Mouse (Mus musculus): Measurements from ENCODE around the gene Ramp2. TPM values are rescaled to one million over a fixed set of nuclear protein-coding genes. Genes with fewer than 3 reads are reported as not detected.

Gene Ramp2
- polyA plus RNA-seq, 1 experiment from 2014 or later: 100 TPM

DNA sequence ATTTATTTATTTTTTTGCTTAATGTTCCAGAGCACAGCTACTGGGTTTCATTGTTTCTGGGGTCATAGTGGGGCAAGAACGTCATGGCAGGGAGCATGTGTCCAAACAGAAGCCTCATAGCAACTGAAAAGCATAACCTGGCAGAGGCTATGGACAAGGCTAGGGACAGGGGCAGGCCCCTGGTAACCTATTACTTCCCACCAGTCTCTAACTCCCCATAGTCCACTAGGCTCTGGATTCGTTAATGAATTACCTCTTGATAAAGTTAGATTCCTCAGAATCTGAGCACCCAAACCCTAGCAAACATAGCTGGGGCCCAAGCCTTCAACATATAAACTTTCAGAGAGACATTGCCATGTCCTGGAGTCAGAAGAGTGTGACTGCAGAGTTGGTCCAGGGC, 5.2 kb downstream of the Ramp2 start:
- ATAC-seq: no peak
- Histone ChIP-seq H3K36me3 (ENCODE audit: control insufficient read depth, insufficient read depth, low read length) (no peaks in the 10 kb centered on the region), H3K4me1 (ENCODE audit: control insufficient read depth, insufficient read depth, low read depth, low read length) (peaks cover 16% of the 10 kb centered on the region), H3K9me3 (ENCODE audit: control insufficient read depth, low read length) (no peaks in the 10 kb centered on the region), H3K9ac (ENCODE audit: low read depth, low read length) (no peak overlapping the region), H3K4me3 (ENCODE audit: low read length) (no peak overlapping the region), H3K27ac (ENCODE audit: low read depth, low read length) (no peak overlapping the region), H3K4me2 (ENCODE audit: low read length) (no peak overlapping the region), H3K27me3 (replicated peaks; ENCODE audit: control insufficient read depth, insufficient read depth, low read length) (peaks cover 11% of the 10 kb centered on the region)
- WGBS: 73% methylated on average over 2 of the region's 2 CpGs

GRCm38 (mm10) chr11:101252941-101253340, 7.1 kb downstream of the Ramp2 start:
- H3K27me3 ChIP-seq (replicated peaks; ENCODE audit: control insufficient read depth, insufficient read depth, low read length): no peaks in the 10 kb centered on the region; the same call in 1 of the 2 replicates
- no peaks in the 10 kb centered on the region for H3K9me3 ChIP-seq (ENCODE audit: control insufficient read depth, low read length)
- peaks cover 13% of the 10 kb centered on the region for H3K4me1 ChIP-seq (ENCODE audit: control insufficient read depth, insufficient read depth, low read depth, low read length)
- peak overlapping the region; percentile 65 for H3K4me3 ChIP-seq (ENCODE audit: low read length)
- no peak for ATAC-seq
- H3K9ac ChIP-seq (ENCODE audit: low read depth, low read length): peak overlapping the region; percentile 92
- peak overlapping the region; percentile 72; the same call in 1 of the 2 replicates for H3K27ac ChIP-seq (ENCODE audit: low read depth, low read length)
- 15% methylated on average over 7 of the region's 7 CpGs for WGBS
- H3K36me3 ChIP-seq (ENCODE audit: control insufficient read depth, insufficient read depth, low read length): no peaks in the 10 kb centered on the region
- H3K4me2 ChIP-seq (ENCODE audit: low read length): peak overlapping the region; percentile 92

DNA sequence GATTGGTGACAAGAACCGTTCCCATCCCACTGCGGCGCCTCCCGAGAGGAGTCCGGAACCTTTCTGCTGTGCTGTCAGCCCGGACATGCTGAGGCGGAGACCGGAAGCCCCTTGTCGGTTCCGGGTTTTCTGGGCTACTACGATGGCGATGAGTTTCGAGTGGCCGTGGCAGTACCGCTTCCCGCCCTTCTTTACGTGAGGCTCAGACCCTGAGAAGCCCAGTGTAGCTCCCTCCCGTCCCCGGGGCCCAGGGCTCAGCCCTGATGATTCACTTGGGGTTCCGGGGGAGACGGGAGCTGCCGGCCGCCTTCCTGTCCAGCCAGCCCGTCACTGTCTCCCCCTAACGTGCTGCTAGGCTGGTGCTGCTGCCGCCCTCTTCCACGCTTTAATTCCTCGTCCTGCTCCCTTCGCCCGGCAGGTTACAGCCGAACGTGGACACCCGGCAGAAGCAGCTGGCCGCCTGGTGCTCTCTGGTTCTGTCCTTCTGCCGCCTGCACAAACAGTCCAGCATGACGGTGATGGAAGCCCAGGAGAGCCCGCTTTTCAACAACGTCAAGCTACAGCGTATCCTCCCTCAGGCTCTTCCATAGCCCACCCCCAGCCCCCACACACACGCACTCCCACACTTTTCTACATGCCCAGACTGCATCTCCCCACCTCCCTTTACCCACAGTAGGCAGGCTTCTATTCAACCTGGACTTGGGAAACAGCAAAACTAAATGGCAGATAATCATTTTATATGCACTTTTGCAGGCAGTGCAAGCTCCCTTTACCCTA, 8.0 kb downstream of the Ramp2 start, which contains the start of gene Vps25:
TSS of gene Vps25 (plus strand) at position 95 of the 777 bp plus-strand sequence.
- Histone ChIP-seq H3K36me3 (ENCODE audit: control insufficient read depth, insufficient read depth, low read length) (no peaks in the 10 kb centered on the region), H3K27me3 (replicated peaks; ENCODE audit: control insufficient read depth, insufficient read depth, low read length) (no peaks in the 10 kb centered on the region), H3K4me2 (ENCODE audit: low read length) (peak within 1 kb of the TSS; percentile 92), H3K4me3 (ENCODE audit: low read length) (peak within 1 kb of the TSS; percentile 65), H3K4me1 (ENCODE audit: control insufficient read depth, insufficient read depth, low read depth, low read length) (peaks cover 13% of the 10 kb centered on the region), H3K9ac (ENCODE audit: low read depth, low read length) (peak within 1 kb of the TSS; percentile 92), H3K27ac (ENCODE audit: low read depth, low read length) (peak within 1 kb of the TSS; percentile 89), H3K9me3 (ENCODE audit: control insufficient read depth, low read length) (no peaks in the 10 kb centered on the region)
- peak; percentile 93 for ATAC-seq
- WGBS: under 1% methylated on average over 40 of the region's 40 CpGs

- WGBS: 91% methylated on average over 13 of the region's 13 CpGs
- Histone ChIP-seq H3K36me3 (ENCODE audit: control insufficient read depth, insufficient read depth, low read length) (peaks cover 4% of the 10 kb centered on the region; the same call in 1 of the 2 replicates), H3K27me3 (replicated peaks; ENCODE audit: control insufficient read depth, insufficient read depth, low read length) (peaks cover 9% of the 10 kb centered on the region), H3K9me3 (ENCODE audit: control insufficient read depth, low read length) (no peaks in the 10 kb centered on the region), H3K4me1 (ENCODE audit: control insufficient read depth, insufficient read depth, low read depth, low read length) (peaks cover 32% of the 10 kb centered on the region), H3K27ac (ENCODE audit: low read depth, low read length) (no peak overlapping the region), H3K9ac (ENCODE audit: low read depth, low read length) (no peak overlapping the region), H3K4me2 (ENCODE audit: low read length) (no peak overlapping the region), H3K4me3 (ENCODE audit: low read length) (no peak overlapping the region)
- no peak for ATAC-seq
These were observed 10.3 kb downstream of the Ramp2 start for GRCm38 (mm10) chr11:101255826-101256775.

- Histone ChIP-seq H3K36me3 (ENCODE audit: control insufficient read depth, insufficient read depth, low read length) (peaks cover 4% of the 10 kb centered on the region; the same call in 1 of the 2 replicates), H3K27me3 (replicated peaks; ENCODE audit: control insufficient read depth, insufficient read depth, low read length) (peaks cover 25% of the 10 kb centered on the region), H3K4me3 (ENCODE audit: low read length) (no peak overlapping the region), H3K9me3 (ENCODE audit: control insufficient read depth, low read length) (no peaks in the 10 kb centered on the region), H3K4me1 (ENCODE audit: control insufficient read depth, insufficient read depth, low read depth, low read length) (peaks cover 26% of the 10 kb centered on the region), H3K4me2 (ENCODE audit: low read length) (no peak overlapping the region), H3K27ac (ENCODE audit: low read depth, low read length) (no peak overlapping the region; the same call in 1 of the 2 replicates), H3K9ac (ENCODE audit: low read depth, low read length) (0 out of 2 replicates have a peak overlapping the region, but pooled peaks have one; percentile 7)
- 37% methylated on average over 6 of the region's 6 CpGs for WGBS
- ATAC-seq: no peak
These were observed 13.5 kb downstream of the Ramp2 start for GRCm38 (mm10) chr11:101259261-101259712.

DNA sequence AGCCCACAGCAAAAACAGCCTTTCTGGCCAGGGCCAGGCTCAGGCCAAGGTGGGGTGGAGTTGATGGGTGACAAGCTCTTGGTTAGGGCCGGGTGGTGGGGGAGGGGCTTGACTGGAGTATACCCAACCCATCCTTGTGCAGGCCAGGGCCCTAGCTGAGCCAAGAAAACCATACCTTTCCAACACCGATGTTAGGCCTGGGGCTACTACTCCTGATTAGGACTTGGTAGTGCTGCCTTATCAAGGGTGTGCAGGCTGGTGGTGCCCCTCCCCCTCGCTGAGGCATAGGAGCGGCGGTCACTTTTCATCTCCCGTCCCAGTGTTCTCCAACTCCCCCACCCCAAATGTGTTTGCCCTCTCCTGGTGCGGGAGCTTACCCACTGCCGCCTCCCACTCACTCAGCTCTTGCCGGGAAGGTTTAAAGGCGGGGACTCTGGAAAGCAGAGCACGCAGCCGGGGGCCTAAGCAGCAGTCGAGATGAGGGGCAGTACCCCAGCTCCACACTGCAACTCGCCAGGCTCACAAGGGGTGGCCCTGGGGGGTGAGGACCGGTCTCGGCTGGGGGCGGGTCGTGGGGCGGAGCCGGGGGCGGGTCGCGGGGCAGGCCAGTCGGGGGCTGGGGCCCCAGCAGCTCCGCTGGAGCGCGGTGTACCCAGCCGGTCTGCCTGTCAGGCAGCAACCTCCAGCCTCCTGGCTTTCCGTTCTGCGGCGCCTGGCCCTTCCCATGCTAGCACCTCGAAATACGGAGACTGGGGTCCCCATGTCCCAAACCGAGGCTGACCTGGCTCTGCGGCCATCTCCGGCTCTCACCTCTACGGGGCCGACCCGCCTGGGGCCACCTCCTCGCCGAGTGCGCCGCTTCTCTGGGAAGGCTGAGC, 14.4 kb downstream of the Ramp2 start, which contains the start of gene Wnk4:
TSS of gene Wnk4 (plus strand) at position 620 of the 878 bp plus-strand sequence.
- Histone ChIP-seq H3K27me3 (replicated peaks; ENCODE audit: control insufficient read depth, insufficient read depth, low read length) (peaks cover 31% of the 10 kb centered on the region), H3K4me3 (ENCODE audit: low read length) (peak within 1 kb of the TSS; percentile 52), H3K36me3 (ENCODE audit: control insufficient read depth, insufficient read depth, low read length) (peaks cover 4% of the 10 kb centered on the region; the same call in 1 of the 2 replicates), H3K9ac (ENCODE audit: low read depth, low read length) (peak within 1 kb of the TSS; percentile 70), H3K27ac (ENCODE audit: low read depth, low read length) (peak within 1 kb of the TSS; percentile 20; the same call in 1 of the 2 replicates), H3K4me2 (ENCODE audit: low read length) (peak within 1 kb of the TSS; percentile 96), H3K9me3 (ENCODE audit: control insufficient read depth, low read length) (no peaks in the 10 kb centered on the region), H3K4me1 (ENCODE audit: control insufficient read depth, insufficient read depth, low read depth, low read length) (peaks cover 27% of the 10 kb centered on the region)
- WGBS: 0% methylated on average over 32 of the region's 43 CpGs
- ATAC-seq: peak; percentile 79

DNA sequence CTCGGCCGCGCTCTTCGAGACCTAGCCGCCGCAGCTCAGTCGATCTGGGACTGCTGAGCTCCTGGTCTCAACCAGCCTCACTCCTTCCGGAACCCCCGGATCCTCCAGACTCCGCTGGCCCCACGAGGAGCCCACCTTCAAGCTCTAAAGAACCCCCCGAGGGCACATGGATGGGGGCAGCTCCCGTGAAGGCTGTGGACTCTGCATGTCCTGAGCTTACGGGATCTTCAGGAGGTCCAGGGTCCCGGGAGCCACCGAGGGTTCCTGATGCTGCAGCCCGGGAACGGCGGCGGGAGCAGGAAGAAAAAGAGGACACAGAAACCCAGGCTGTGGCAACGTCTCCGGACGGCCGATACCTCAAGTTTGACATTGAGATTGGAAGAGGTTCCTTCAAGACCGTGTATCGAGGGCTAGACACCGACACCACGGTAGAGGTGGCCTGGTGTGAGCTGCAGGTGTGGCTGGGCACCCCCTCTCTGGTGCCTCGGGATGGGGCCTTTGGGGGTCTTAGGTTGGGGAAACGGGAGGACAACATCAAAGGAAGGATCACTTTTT, 15.1 kb downstream of the Ramp2 start:
- Histone ChIP-seq H3K4me1 (ENCODE audit: control insufficient read depth, insufficient read depth, low read depth, low read length) (peaks cover 30% of the 10 kb centered on the region), H3K4me2 (ENCODE audit: low read length) (peak overlapping the region; percentile 96), H3K9me3 (ENCODE audit: control insufficient read depth, low read length) (no peaks in the 10 kb centered on the region), H3K9ac (ENCODE audit: low read depth, low read length) (peak overlapping the region; percentile 70), H3K27ac (ENCODE audit: low read depth, low read length) (no peak overlapping the region), H3K27me3 (replicated peaks; ENCODE audit: control insufficient read depth, insufficient read depth, low read length) (peaks cover 34% of the 10 kb centered on the region), H3K36me3 (ENCODE audit: control insufficient read depth, insufficient read depth, low read length) (peaks cover 4% of the 10 kb centered on the region; the same call in 1 of the 2 replicates), H3K4me3 (ENCODE audit: low read length) (peak overlapping the region; percentile 52)
- peak; percentile 15; the same call in 1 of the 2 replicates for ATAC-seq
- under 1% methylated on average over 30 of the region's 30 CpGs for WGBS

All from hindbrain, embryonic 16.5 days (tissue).